Mouse (Mus musculus) CH12F3 (cell line): ENCODE results near the gene Cyp2c39.
"Not testable (repeated sequence)": the region's sequence is repeated elsewhere in the genome, so short reads cannot be mapped to it uniquely, and the experiment has no call there.

Source experiments
- in situ Hi-C: fragments of 300-500 bp; cut with MboI; formaldehyde crosslinking; loops from 2 replicates; pipeline ENCODE4 v1.14.3; 2020; ENCODE audit warnings: low sequenced_read_pairs

Gene Cyp2c39

DNA sequence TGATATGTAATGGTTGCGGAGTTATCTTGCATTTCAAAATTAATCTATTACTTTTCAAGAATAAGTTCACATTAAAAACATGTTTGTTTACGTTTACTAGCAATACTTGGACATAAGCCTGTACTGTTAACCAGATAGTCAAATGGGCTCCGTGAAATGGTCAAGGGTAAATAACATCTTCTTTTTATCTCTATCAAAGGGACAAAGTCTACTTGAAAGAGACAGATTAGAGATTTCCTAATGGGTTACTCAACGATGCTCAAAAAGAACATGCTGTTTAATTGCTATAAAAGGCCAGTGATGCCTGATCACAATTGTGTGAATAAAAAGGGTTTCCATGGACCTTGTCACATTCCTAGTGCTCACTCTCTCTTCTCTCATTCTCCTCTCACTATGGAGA is at the start of gene Cyp2c39:
Gene Cyp2c39, plus strand, starts transcription at position 329 of the 400 bp plus-strand sequence.
- in situ Hi-C loops, result no loop called here

DNA sequence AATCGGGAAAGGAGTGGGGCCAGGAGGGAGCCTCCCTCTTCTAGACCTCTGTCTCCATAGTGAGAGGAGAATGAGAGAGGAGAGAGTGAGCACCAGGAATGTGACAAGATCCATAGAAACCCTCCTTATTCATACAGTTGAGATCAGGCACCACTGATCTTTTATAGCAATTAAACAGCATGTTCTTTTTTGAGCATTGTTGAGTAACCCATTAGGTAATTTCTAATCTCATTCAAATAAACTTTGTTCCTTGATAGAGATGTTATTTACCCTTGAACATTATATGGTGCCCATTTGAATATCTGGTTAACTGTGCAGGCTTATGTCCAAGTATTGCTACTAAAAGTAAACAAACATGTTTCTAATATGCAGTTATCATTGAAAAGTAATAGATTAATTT is 47.7 kb upstream of the Cyp2c39 start, which contains the start of gene Cyp2c38:
Gene Cyp2c38, minus strand, starts transcription at position 135 of the 400 bp plus-strand sequence.
- in situ Hi-C loops, result no loop called here

GRCm38 (mm10) chr19:39463923-39464322 is 46.7 kb upstream of the Cyp2c39 start:
- in situ Hi-C loops, result no loop called here

GRCm38 (mm10) chr19:39483961-39484360 is 26.7 kb upstream of the Cyp2c39 start:
- in situ Hi-C loops, result not testable (repeated sequence)

GRCm38 (mm10) chr19:39506341-39506740 is 4.3 kb upstream of the Cyp2c39 start:
- in situ Hi-C loops, result no loop called here

GRCm38 (mm10) chr19:39509533-39509932 is 1.1 kb upstream of the Cyp2c39 start:
- in situ Hi-C loops, result no loop called here
